Mouse (Mus musculus) layer of hippocampus, postnatal 14 days (tissue): ENCODE results near the gene Plekha5. TPM values are rescaled to one million over a fixed set of nuclear protein-coding genes. Genes with fewer than 3 reads are reported as not detected.
"Not testable (repeated sequence)": the region's sequence is repeated elsewhere in the genome, so short reads cannot be mapped to it uniquely, and the experiment has no call there.

Source experiments
- DNase-seq, 2 experiments: peaks; one replicate each; pipeline ENCODE4 v3.0.0; 2021 to 2022; ENCODE audit warnings: low spot score in 2 of 2, mixed read lengths in 1 of 2
- total RNA-seq, 2 experiments: library from RNA; stranded (reverse); gene quantifications; 2 replicates each; pipeline ENCODE4 v1.2.3; 2021

The Plekha5 gene
- total RNA-seq, 2 experiments from 2014 or later, result 63.4 to 73.0 TPM

- no peak for DNase-seq
Measured at GRCm38 (mm10) chr6:140521832-140522231, 98.0 kb downstream of the Plekha5 start.

GRCm38 (mm10) chr6:140523600-140523999, 99.7 kb downstream of the Plekha5 start:
- no peak for DNase-seq

- DNase-seq, result no peak
Measured at GRCm38 (mm10) chr6:140528414-140528813, 104.6 kb downstream of the Plekha5 start.

- not testable (repeated sequence) for DNase-seq
Measured at GRCm38 (mm10) chr6:140532858-140533257, 109.0 kb downstream of the Plekha5 start.

GRCm38 (mm10) chr6:140533606-140534005, 109.8 kb downstream of the Plekha5 start:
- DNase-seq, result no peak

GRCm38 (mm10) chr6:140535504-140535903, 111.7 kb downstream of the Plekha5 start:
- no peak for DNase-seq

- no peak for DNase-seq
Measured at GRCm38 (mm10) chr6:140541919-140542318, 118.1 kb downstream of the Plekha5 start.

GRCm38 (mm10) chr6:140543005-140543794, 119.3 kb downstream of the Plekha5 start:
- DNase-seq, result no peak

- DNase-seq, result no peak
Measured at GRCm38 (mm10) chr6:140546095-140546494, 122.2 kb downstream of the Plekha5 start.

- no peak for DNase-seq
Measured at GRCm38 (mm10) chr6:140546648-140547201, 122.9 kb downstream of the Plekha5 start.

- no peak for DNase-seq
Measured at GRCm38 (mm10) chr6:140547203-140547944, 123.5 kb downstream of the Plekha5 start.

GRCm38 (mm10) chr6:140548082-140548769, 124.4 kb downstream of the Plekha5 start:
- no peak for DNase-seq

- DNase-seq, result no peak
Measured at GRCm38 (mm10) chr6:140550741-140551140, 126.9 kb downstream of the Plekha5 start.

- peak in 1 of 2 experiments; percentile 66 for DNase-seq
Measured at GRCm38 (mm10) chr6:140554261-140554660, 130.4 kb downstream of the Plekha5 start.

- no peak for DNase-seq
Measured at GRCm38 (mm10) chr6:140559411-140559810, 135.6 kb downstream of the Plekha5 start.

- no peak for DNase-seq
Measured at GRCm38 (mm10) chr6:140561151-140561916, 137.5 kb downstream of the Plekha5 start.

GRCm38 (mm10) chr6:140561917-140562590, 138.2 kb downstream of the Plekha5 start:
- DNase-seq, result no peak

- no peak for DNase-seq
Measured at GRCm38 (mm10) chr6:140567199-140567598, 143.3 kb downstream of the Plekha5 start.

- no peak for DNase-seq
Measured at GRCm38 (mm10) chr6:140567897-140568296, 144.0 kb downstream of the Plekha5 start.

GRCm38 (mm10) chr6:140570152-140570551, 146.3 kb downstream of the Plekha5 start:
- DNase-seq, result no peak
